Mouse (Mus musculus): ENCODE results near the gene Hspa1a.

- TF ChIP-seq GATA1 (IDR thresholded peaks at IDR 0.05; ENCODE audit: borderline replicate concordance, low read length) (no peak), FLI1 (IDR thresholded peaks at IDR 0.05; ENCODE audit: low read length) (no peak)
Measured at GRCm38 (mm10) chr17:35004075-35004717, 32.2 kb upstream of the Hspa1a start.

Data from megakaryocyte, embryonic 14.5 days (primary cell).